Comparison of ENCODE assay signal across 1 mouse cellular context in the genomic region with DNA sequence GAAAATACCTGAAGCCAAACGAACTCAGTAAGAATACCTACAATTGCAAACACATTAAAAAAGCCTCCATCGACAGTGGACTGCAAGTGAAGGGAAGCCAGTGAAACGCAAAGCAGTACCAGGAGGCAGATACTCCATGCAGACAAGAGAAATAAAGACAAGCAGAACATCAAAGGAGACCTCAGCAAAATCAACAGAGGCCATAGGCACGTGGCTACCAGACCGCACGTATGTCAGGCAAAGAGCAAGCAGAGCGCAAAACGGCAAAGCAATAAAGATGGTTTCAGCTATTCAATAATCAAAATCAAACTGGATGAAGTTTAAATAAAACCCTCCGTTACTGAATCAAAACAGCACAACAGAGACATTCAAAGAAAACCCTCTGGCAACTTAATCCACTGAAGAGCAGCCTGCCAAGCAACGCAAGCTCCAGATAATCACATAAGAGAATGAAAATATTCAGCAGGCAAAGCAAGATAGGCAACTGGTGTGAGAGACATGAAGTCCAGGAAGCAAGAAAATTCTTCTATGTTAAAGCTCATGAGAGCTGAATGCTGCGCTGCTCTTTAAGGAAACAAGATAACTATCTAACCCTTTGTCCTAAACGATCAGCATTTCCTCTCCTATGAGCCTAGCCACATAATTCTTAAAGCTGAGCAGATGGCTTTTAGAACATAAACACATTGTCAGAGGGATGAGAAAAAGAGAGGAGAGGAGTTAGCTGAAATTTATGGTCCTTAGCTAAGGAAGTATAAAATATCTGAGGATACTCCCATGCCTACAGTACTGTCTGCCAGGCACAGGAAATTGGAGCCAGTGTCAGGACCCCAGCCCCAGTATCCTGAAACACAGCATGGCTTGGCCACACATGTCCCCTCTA.
TF ChIP-seq lines count a peak whose summit lies in the region.

No protein-coding gene starts in this region.

TF ChIP-seq in MEL, 35 proteins besides CTCF, POLR2A, EP300 and RAD21 (continued from another document):
- no peak; the same call in 1 of the 2 replicates for TF ChIP-seq JUND (IDR thresholded peaks at IDR 0.05; ENCODE audit: low read depth, low read length)
- no peak for TF ChIP-seq CHD2 (IDR thresholded peaks at IDR 0.05; ENCODE audit: low read length)
- TF ChIP-seq SIN3A (IDR thresholded peaks at IDR 0.05; ENCODE audit: low read length) = no peak
- TF ChIP-seq BHLHE40 (IDR thresholded peaks at IDR 0.05; ENCODE audit: borderline replicate concordance, low read depth, low read length) = no peak
- no peak for TF ChIP-seq HCFC1 (IDR thresholded peaks at IDR 0.05; ENCODE audit: low read depth, low read length)
- 0 out of 2 replicates have a peak, but pooled peaks have one; percentile 28 for TF ChIP-seq ZMIZ1 (IDR thresholded peaks at IDR 0.05; ENCODE audit: low read depth, low read length)
